Mouse (Mus musculus) heart, postnatal 0 days (tissue): ENCODE measurements around the gene Rasgef1b. TPM values are rescaled to one million over a fixed set of nuclear protein-coding genes. Genes with fewer than 3 reads are reported as not detected.
A peak's percentile ranks its signal among the peaks of the same experiment; 100 is the strongest.

Experiments used
- ATAC-seq: fragments of 200-750 bp; cut with Nextera tagmentation; 2 replicates; pipeline ENCODE4 v1.8.0; 2017; ENCODE audit warnings: low read depth, moderate number of reproducible peaks, moderate library complexity; ENCODE audit not compliant: insufficient read depth
- DNase-seq: peaks from one replicate; pipeline ENCODE4 v3.0.0-alpha.2; 2016; ENCODE audit warnings: low spot score
- H3K27ac ChIP-seq: fragments of 300-500 bp; sonication (generic); 2 replicates; pipeline ENCODE4 v1.5.1; 2014; ENCODE audit warnings: low read depth, mild to moderate bottlenecking
- H3K27me3 ChIP-seq: fragments of 300-500 bp; sonication (generic); 2 replicates; pipeline ENCODE4 v1.6.1; 2014; ENCODE audit warnings: low read length, mixed read lengths; ENCODE audit not compliant: control insufficient read depth, insufficient read depth
- H3K36me3 ChIP-seq: fragments of 300-500 bp; sonication (generic); replicated peaks from 2 replicates; pipeline ENCODE4 v1.6.1; 2014; ENCODE audit warnings: low read length, mixed read lengths; ENCODE audit not compliant: control insufficient read depth, insufficient read depth
- H3K4me1 ChIP-seq: fragments of 300-500 bp; sonication (generic); 2 replicates; pipeline ENCODE4 v1.6.1; 2014; ENCODE audit warnings: antibody characterized with exemption; ENCODE audit not compliant: control insufficient read depth, insufficient read depth
- H3K4me2 ChIP-seq: fragments of 300-500 bp; sonication (generic); 2 replicates; pipeline ENCODE4 v1.6.1; 2014; ENCODE audit warnings: low read depth, mild to moderate bottlenecking, low read length, moderate library complexity
- H3K4me3 ChIP-seq: fragments of 300-500 bp; sonication (generic); 2 replicates; pipeline ENCODE4 v1.5.1; 2014; ENCODE audit warnings: low read depth, low read length
- H3K9ac ChIP-seq: fragments of 300-500 bp; sonication (generic); replicated peaks from 2 replicates; pipeline ENCODE4 v1.6.1; 2014; ENCODE audit warnings: low read depth, low read length, mixed read lengths
- H3K9me3 ChIP-seq: fragments of 300-500 bp; sonication (generic); replicated peaks from 2 replicates; pipeline ENCODE4 v1.6.1; 2016; ENCODE audit warnings: low read length; ENCODE audit not compliant: control insufficient read depth
- CTCF ChIP-seq: IDR thresholded peaks from 2 replicates; pipeline ENCODE4 v1.5.1; 2016; ENCODE audit warnings: antibody characterized with exemption, control low read depth, low read depth
- EP300 ChIP-seq: IDR thresholded peaks from 2 replicates; pipeline ENCODE4 v1.6.1; 2016; ENCODE audit warnings: antibody characterized with exemption, low read depth
- WGBS: fragments of 180-500 bp; shearing (Covaris S2); extraction: QIAGEN DNeasy Blood & Tissue Kit; methylation state at CpG from one replicate; pipeline ENCODE4 v1.1.7; 2014; 5-methylcytosine and 5-hydroxymethylcytosine counted together
- polyA plus RNA-seq: library from polyadenylated mRNA; unstranded; fragments of >200 nt; fragmentation: Nextera tagmentation; extraction: Ambion mirVana; gene quantifications from 2 replicates; pipeline ENCODE4 v1.2.1, GENCODE M21; 2015
- total RNA-seq: library from RNA; depleted of rRNA; stranded (reverse); fragments of >200 nt; gene quantifications from 2 replicates; pipeline ENCODE4 v1.2.3, GENCODE M21; 2014; ENCODE audit warnings: low replicate concordance

Rasgef1b gene
- total and polyA plus RNA-seq, 2 experiments from 2014 or later = 19.0 to 29.8 TPM

DNA sequence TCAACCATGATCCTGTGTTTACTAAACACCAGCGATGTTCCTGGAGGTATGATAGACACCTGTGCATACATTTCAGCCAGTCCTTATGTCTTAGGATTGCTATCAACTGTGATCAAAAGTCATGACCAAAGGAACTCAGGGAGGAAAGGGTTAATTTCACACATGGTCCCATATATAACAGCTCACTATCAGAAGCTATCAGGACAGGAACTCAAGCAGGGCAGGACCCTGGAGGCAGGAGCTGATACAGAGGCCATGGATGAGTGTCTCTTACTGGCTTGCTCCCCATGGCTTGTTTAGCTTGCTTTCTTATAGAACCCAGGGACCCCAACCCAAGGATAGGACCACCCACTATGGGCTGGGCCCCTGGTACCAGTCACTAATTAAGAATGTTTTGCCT is 95.3 kb downstream of the Rasgef1b start:
- ATAC-seq = peak; percentile 27; the same call in 1 of the 2 replicates

DNA sequence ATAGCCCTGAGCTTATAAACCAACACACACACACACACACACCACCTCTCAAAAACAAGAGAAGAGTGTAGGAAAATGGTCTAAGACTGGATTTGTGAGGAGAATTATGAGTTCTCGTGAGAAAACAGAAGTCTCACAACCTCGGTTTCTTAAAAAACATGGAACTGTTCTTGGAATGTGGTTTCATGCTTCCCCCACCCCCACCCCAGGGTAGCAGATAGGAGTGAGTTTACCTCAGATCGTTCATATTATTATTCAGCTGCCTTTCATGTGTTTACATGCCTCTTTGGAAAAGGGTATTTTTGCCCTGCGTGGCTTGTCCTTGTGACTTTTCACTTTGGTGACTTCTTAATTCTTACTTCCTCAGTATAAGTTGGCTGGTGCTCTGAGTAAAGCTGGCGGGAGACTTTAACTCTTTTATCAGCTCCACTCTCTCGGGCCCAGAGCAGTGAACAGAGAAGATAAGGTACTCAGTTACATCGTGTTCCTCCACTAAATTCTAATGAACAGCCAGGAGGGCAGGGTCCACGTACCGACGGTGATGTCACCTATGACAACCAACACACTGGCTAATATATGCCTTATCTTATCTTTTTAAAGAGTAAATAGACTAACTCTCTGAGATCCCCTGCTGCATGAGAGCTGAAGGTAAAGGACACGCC is 96.1 kb downstream of the Rasgef1b start:
- Histone ChIP-seq H3K4me2 (no peak overlapping the region), H3K4me3 (no peak overlapping the region), H3K4me1 (peaks cover 8% of the 10 kb centered on the region; the same call in 1 of the 2 replicates), H3K9me3 (no peaks in the 10 kb centered on the region), H3K27me3 (0 out of 2 replicates have a peak, but pooled peaks cover 3% of the 10 kb centered on the region), H3K36me3 (no peaks in the 10 kb centered on the region), H3K9ac (no peak overlapping the region), H3K27ac (no peak overlapping the region)
- no peak for TF ChIP-seq CTCF
- no peak for TF ChIP-seq EP300
- DNase-seq (no peak), ATAC-seq (no peak; the same call in 1 of the 2 replicates)
- WGBS = 20% methylated on average over 11 of the region's 11 CpGs

More for the DNA sequence above, 95.3 kb downstream of the Rasgef1b start:
- H3K4me2 ChIP-seq = no peak overlapping the region
- 0 out of 2 replicates have a peak, but pooled peaks cover 3% of the 10 kb centered on the region for H3K27me3 ChIP-seq
- no peaks in the 10 kb centered on the region for H3K36me3 ChIP-seq
- H3K9ac ChIP-seq = no peak overlapping the region
- H3K9me3 ChIP-seq = no peaks in the 10 kb centered on the region
- DNase-seq = no peak
- no peak overlapping the region for H3K4me3 ChIP-seq
- no peak for TF ChIP-seq CTCF
- no peak for TF ChIP-seq EP300
- WGBS = 79% methylated on average over 1 of the region's 1 CpGs
- H3K4me1 ChIP-seq = peaks cover 8% of the 10 kb centered on the region; the same call in 1 of the 2 replicates
- no peak overlapping the region for H3K27ac ChIP-seq

DNA sequence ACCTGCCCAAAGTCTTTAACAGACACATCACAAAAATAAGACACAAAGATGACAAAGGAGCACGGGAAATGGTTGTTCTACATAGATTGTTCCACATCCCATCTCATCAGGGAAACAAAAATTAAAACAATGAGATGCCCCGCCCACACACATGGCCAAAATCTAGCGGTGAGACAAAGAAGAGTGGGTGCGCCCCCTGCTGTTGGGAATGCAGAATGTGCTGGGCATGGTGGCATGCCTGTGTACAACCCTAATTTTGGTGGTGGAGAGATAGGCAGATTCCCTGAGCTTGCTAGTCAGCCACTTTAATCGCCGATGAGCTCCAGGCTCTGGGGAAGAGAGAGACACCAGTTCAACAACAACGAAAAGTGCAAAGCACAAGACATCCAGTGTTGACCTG is 98.8 kb downstream of the Rasgef1b start:
- DNase-seq (no peak), ATAC-seq (no peak; the same call in 1 of the 2 replicates)
- H3K27me3 ChIP-seq = 0 out of 2 replicates have a peak, but pooled peaks cover 3% of the 10 kb centered on the region
- no peaks in the 10 kb centered on the region for H3K36me3 ChIP-seq
- no peak overlapping the region for H3K27ac ChIP-seq
- peaks cover 8% of the 10 kb centered on the region; the same call in 1 of the 2 replicates for H3K4me1 ChIP-seq
- H3K4me3 ChIP-seq = no peak overlapping the region
- no peaks in the 10 kb centered on the region for H3K9me3 ChIP-seq
- H3K9ac ChIP-seq = no peak overlapping the region
- WGBS = 78% methylated on average over 7 of the region's 7 CpGs
- no peak overlapping the region for H3K4me2 ChIP-seq
- TF ChIP-seq EP300 = no peak
- peak; percentile 33 for TF ChIP-seq CTCF

DNA sequence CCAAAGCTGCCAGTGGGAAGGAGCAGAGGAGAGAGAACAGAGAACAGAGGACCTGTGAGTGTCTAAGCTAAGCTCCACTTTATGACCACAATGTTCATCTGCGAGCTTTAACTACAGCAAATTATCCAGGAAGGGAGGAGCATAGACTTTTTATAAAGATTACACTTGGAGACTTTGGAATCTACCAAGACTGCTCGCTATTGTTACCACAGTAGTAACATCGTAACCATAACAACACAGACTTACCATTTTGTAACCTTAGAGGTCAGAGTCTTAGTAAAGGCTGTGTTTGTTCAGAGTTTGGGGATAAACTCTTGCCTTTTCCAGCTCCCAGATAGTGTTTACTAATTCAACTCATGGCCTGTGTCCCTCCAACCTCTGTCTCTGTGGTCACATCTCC is 103.3 kb downstream of the Rasgef1b start:
- TF ChIP-seq CTCF (no peak), EP300 (no peak)
- ATAC-seq = no peak
- H3K36me3 ChIP-seq = no peaks in the 10 kb centered on the region
- H3K4me1 ChIP-seq = no peaks in the 10 kb centered on the region
- no peaks in the 10 kb centered on the region for H3K27me3 ChIP-seq
- no peak overlapping the region for H3K27ac ChIP-seq
- H3K4me3 ChIP-seq = no peak overlapping the region
- H3K9me3 ChIP-seq = no peaks in the 10 kb centered on the region
- DNase-seq = no peak
- no peak overlapping the region for H3K4me2 ChIP-seq
- no peak overlapping the region for H3K9ac ChIP-seq
- 63% methylated on average over 3 of the region's 3 CpGs for WGBS

DNA sequence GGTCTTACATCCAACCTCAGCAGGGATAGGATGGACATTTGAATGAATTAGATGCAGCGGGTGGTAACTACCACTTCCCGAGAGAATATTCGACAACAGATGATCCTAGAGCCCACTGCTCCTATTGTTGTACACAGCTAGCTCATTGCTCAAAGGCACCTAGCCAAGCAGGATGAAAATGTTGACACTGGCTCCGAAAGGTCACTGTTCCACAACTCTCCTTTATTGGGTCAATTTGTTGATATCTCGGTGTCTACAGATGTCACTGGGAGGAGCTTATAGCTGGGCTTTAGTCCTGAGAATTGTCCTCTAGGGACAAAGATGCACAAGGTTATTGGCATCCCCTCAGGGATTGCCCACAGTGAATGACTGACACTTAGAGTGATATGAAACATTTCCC is 108.1 kb downstream of the Rasgef1b start:
- H3K27me3 ChIP-seq = no peaks in the 10 kb centered on the region
- ATAC-seq (no peak), DNase-seq (no peak)
- H3K4me2 ChIP-seq = no peak overlapping the region
- TF ChIP-seq CTCF = no peak
- no peak for TF ChIP-seq EP300
- no peak overlapping the region for H3K27ac ChIP-seq
- H3K9me3 ChIP-seq = no peaks in the 10 kb centered on the region
- H3K4me3 ChIP-seq = no peak overlapping the region
- WGBS = 78% methylated on average over 5 of the region's 5 CpGs
- no peaks in the 10 kb centered on the region for H3K36me3 ChIP-seq
- H3K4me1 ChIP-seq = no peaks in the 10 kb centered on the region
- H3K9ac ChIP-seq = no peak overlapping the region
